Mouse (Mus musculus) liver, postnatal 0 days (tissue): ENCODE measurements around the gene Serpine1.

Source experiments
- CTCF ChIP-seq: sonication (generic); IDR thresholded peaks from 2 replicates; pipeline ENCODE4 v1.5.1; 2016; ENCODE audit warnings: antibody characterized with exemption, low read depth
- EP300 ChIP-seq: IDR thresholded peaks from 2 replicates; pipeline ENCODE4 v1.6.1; 2016; ENCODE audit warnings: antibody characterized with exemption, low read depth, mild to moderate bottlenecking

GRCm38 (mm10) chr5:137026092-137026491 lies 46.0 kb downstream of the Serpine1 start, which contains the start of gene Vgf:
- TF ChIP-seq EP300, result no peak
- no peak for TF ChIP-seq CTCF
